Mouse (Mus musculus): ENCODE data around the gene Snx11.

- no peak for TF ChIP-seq POLR2A (IDR thresholded peaks at IDR 0.05; ENCODE audit: control insufficient read depth, low read depth, low read length)
- TF ChIP-seq CTCF (IDR thresholded peaks at IDR 0.05; ENCODE audit: control insufficient read depth, insufficient read depth, insufficient replicate concordance, low read depth, low read length) = no peak
Measured at GRCm38 (mm10) chr11:96813455-96813854, 36.1 kb upstream of the Snx11 start.
